Mouse (Mus musculus): Measurements from ENCODE around the gene Abca12. TPM values are rescaled to one million over a fixed set of nuclear protein-coding genes. Genes with fewer than 3 reads are reported as not detected.

Abca12 gene
- total RNA-seq, 2 experiments from 2014 or later: 0.10 TPM

DNA sequence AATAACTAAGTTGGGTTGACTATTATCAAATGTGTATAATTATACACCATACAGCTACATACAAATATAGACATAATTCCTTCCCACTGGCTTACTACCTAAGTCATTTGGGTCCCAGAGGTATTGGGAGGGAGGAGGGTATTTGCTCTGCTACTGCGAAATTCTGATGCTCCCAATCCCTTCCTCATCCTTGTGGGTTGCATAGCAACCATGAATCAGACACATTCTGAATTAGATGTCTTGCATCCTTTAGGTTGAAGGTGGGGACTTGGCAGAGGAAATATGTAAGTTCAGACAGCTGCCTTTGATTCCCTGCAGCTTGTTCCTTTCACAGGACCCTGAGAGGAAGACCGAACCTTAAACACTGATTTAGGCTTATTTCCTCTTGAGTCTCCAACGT is 108.5 kb downstream of the Abca12 start:
- no peak overlapping the region for H3K4me3 ChIP-seq
- DNase-seq (ENCODE audit: low spot score in 2 of 2): no peak
- no peak overlapping the region for H3K27ac ChIP-seq
- TF ChIP-seq CTCF (conservative IDR thresholded peaks at IDR 0.05): no peak

DNA sequence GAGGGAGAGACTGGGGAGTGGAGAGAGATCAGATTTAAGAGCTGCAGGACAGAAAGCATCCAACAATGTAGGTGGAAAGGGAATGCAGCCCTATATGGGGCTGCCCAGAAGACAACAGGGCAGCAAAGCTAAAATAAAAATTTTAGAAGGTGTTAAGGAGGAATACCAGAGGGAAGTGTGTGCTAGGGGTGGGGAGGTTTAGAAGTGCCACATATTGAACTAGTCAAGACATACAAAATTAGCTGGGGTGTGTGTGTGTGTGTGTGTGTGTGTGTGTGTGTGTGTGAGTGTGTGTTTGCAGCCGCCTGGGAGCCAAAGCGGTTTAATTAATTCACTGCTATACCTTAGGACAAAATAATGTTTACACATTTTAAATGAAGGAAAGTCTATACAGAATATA is 110.1 kb downstream of the Abca12 start:
- no peak for DNase-seq (ENCODE audit: low spot score in 2 of 2)
- no peak overlapping the region for H3K27ac ChIP-seq
- H3K4me3 ChIP-seq: no peak overlapping the region
- no peak for TF ChIP-seq CTCF (conservative IDR thresholded peaks at IDR 0.05)

DNA sequence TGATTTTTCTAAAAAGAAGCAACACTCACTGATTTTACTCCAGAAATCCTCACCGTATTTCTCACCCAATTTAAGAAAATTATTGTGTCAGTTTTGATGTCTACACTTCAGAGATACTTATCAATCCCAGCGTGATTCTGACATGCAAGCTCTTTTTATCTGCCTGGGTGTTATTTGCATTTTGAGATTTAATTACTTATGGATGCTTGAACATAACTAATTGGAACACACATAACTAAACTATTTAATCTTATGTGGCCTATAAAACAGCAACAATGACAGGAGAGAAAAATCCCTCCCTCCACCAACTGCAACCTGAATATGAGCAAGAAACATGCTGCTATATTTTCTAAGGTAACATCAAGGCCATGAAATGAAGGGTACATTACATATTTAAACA is 117.7 kb downstream of the Abca12 start:
- no peak for TF ChIP-seq CTCF (conservative IDR thresholded peaks at IDR 0.05)
- Histone ChIP-seq H3K27ac (no peak overlapping the region), H3K4me3 (no peak overlapping the region)
- DNase-seq (ENCODE audit: low spot score in 2 of 2): no peak

DNA sequence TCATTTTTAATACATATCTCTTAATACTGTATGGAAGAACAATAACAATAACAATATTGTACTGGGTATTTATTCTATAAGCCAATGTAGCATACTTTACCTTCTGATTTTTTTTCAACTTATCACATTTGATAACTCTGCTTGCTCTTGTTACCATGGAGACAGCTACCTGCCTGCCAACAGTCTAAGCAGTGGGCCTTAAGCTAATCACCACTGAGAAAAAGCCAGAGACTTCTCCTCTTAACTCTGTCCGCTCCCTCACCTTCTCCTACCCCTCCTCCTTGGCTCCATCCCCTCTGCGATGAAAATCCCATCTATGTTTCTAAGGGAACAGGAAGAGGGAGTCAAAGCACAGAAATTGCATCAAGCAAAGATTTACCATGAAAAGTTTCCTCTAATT is 118.1 kb downstream of the Abca12 start:
- no peak for TF ChIP-seq CTCF (conservative IDR thresholded peaks at IDR 0.05)
- no peak overlapping the region for H3K27ac ChIP-seq
- no peak for DNase-seq (ENCODE audit: low spot score in 2 of 2)
- H3K4me3 ChIP-seq: no peak overlapping the region

DNA sequence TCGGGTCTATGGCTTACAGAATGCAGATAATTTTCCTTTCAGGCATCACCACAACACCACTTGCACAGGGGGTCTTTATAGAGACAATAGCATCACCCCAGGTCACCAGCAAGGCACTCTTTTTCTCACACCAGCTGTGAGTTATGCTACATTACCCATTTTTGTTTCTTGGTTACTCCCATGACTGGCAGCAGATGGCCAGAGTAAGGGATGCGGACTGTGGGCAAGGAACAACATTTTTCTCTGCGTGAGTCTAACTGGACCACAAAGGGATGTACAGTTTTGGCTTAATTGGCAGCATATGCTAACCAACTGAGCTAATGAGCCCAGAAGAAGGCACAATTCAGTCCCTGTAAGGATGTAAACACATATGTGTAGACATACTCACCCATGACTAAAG is 122.8 kb downstream of the Abca12 start:
- DNase-seq (ENCODE audit: low spot score in 2 of 2): no peak
- H3K27ac ChIP-seq: no peak overlapping the region
- H3K4me3 ChIP-seq: no peak overlapping the region
- TF ChIP-seq CTCF (conservative IDR thresholded peaks at IDR 0.05): no peak

DNA sequence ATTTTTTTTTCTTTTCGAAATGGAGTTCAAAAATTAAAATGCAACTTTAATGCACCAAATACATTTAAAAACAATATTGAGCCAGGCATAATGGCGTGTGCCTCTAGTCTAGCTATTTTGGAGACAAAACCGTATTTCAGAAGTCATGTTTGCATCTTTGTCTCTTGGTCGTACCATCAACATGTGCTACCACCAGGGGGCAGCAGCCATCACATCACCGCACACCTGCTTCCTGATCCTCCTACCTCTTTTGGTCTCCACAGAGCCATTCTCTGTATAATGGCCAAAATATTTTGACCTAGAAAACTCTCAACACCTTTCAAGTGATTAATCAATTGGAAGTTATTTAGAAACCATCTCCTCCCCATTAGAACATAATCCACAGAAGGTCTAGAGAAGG is 125.2 kb downstream of the Abca12 start:
- peak; percentile 55 to 74 for DNase-seq (ENCODE audit: low spot score in 2 of 2)
- peak; percentile 91 for TF ChIP-seq CTCF (conservative IDR thresholded peaks at IDR 0.05)
- Histone ChIP-seq H3K27ac (no peak overlapping the region), H3K4me3 (no peak overlapping the region)

DNA sequence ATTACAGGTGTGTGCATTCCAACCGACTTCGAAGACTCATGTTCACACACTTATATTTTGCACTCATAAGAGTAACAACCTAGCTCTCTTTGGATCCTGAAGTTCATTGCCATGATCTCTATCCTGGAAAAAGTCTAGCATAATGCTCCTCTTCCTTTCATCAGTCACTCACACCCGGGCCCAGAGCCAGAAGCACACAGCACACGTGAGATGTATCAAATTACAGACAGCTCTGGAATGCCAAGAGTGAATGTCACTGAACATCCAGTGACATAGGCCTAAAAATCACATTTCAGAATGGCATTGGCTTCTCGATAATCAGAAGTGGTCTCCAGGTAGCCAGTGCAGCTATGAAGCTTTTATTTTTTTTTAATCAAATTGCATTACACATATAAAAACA is 137.8 kb downstream of the Abca12 start:
- Histone ChIP-seq H3K4me3 (no peak overlapping the region), H3K27ac (no peak overlapping the region)
- no peak for DNase-seq (ENCODE audit: low spot score in 2 of 2)
- TF ChIP-seq CTCF (conservative IDR thresholded peaks at IDR 0.05): no peak

DNA sequence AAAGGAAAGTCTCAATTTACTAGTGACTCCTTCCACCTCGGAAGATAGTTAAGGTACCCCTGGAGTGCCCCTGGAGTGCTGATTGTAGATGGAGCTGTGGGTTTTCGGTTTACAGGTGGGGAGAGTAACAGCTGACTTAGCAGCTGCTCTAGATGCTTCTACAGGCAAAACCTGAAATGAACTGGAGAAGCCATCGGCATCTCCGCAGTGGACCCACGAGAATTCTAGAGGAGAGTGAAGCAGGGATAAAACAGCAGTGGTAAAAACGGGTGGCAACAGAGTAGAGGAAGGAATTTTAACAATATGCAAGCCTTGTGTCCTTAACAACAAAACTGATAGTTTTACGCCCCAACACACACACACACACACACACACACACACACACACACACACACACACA is 142.2 kb downstream of the Abca12 start:
- H3K4me3 ChIP-seq: no peak overlapping the region
- H3K27ac ChIP-seq: no peak overlapping the region
- no peak for DNase-seq (ENCODE audit: low spot score in 2 of 2)
- TF ChIP-seq CTCF (conservative IDR thresholded peaks at IDR 0.05): no peak

DNA sequence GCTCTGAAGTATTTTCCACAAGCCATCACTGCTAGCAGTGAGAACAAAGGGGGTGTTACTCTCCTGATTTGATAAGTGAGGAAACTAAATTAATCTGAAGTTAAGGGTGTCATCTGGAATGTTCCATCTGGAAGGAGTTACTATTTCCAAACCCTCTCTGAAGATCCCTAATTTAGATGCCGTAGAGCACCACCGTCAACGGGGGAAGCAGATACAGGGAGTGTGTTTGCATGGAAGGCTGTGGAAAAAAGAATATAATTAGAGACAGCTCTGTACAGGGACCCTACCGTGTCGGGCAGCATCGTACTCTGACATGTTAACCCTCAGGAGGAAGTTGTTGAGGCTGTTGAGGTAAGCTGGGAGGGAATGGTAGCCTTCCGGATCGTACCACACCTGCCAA is 142.6 kb downstream of the Abca12 start:
- H3K4me3 ChIP-seq: no peak overlapping the region
- peak in 1 of 2 experiments; percentile 19 for DNase-seq (ENCODE audit: low spot score in 2 of 2)
- H3K27ac ChIP-seq: no peak overlapping the region
- no peak for TF ChIP-seq CTCF (conservative IDR thresholded peaks at IDR 0.05)

DNA sequence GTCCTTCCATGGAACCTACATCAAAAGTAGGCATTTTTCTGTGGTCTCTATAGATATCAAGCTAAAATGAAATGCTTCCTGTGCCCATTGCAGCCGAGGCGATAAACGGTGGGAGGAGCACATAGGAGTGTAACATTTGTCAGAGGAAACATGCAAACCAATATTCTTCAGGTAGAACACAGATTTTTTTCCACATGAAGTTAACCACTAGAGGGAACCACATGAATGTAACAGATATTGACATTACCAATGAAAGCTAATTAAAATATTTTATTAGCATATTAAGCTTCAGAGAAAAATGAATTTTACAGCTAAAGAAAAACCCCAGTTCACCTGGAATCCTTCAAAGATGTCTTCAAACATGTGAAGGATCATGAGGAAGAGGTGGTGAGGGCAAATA is 144.6 kb downstream of the Abca12 start:
- Histone ChIP-seq H3K27ac (no peak overlapping the region), H3K4me3 (no peak overlapping the region)
- DNase-seq (ENCODE audit: low spot score in 2 of 2): no peak
- TF ChIP-seq CTCF (conservative IDR thresholded peaks at IDR 0.05): peak; percentile 76

DNA sequence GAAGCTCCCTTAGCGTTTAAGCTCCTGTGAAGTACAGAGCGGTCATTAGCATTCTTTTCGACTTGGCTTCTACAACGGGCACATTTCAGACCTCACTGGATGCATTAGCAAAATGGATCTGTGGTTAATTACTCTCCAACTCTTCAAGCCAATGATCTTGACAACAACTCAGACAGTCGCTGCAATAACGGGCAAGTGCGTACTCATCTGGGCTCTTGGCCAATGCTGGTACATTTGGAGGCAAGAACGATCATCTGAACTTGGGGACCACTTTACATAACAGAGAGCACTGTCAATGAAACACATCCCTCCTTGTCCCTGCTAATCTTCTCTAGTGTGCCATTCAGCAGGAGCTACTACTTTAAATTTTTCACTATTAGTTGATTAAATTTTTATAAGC is 148.1 kb downstream of the Abca12 start:
- no peak overlapping the region for H3K4me3 ChIP-seq
- H3K27ac ChIP-seq: no peak overlapping the region
- no peak for DNase-seq (ENCODE audit: low spot score in 2 of 2)
- no peak for TF ChIP-seq CTCF (conservative IDR thresholded peaks at IDR 0.05)

DNA sequence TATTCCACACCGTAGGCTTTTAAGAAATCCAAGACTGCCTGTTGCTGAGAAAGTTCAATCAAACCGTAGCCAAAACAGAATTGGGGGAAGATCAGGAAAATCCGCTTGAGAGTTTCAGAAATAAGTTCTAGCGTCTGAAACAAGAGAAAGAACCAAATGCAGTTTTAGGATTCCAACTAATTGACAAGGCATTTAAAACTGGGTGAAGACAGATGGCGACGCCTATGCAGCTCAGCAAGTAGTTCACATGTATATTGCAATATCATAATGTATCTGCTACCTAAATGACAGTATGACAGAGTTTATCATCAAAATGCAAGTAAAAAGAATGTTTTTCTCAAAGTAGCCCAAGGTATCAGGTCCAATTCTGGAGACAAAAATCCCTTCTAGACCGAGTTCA is 151.2 kb downstream of the Abca12 start:
- no peak for TF ChIP-seq CTCF (conservative IDR thresholded peaks at IDR 0.05)
- no peak overlapping the region for H3K4me3 ChIP-seq
- DNase-seq (ENCODE audit: low spot score in 2 of 2): no peak
- H3K27ac ChIP-seq: no peak overlapping the region

DNA sequence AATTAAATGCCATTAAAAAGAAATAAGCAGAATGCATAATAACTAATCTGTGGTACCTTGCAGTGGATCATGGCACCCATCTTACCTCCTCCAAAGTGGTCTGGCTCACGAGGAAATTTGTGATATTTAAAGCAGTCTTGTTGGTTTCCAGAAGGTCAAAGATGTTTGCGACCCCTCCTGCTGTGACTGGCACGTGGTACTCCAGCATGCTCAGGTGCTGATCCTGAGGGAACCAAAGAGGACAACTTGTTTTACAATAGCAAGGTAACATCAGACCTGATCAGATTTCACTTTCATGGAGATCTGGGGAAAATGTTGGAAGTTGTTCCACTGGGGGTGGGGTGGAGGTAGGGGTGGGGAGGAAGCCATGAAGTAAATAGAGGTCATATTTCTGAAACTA is 170.1 kb downstream of the Abca12 start:
- Histone ChIP-seq H3K27ac (no peak overlapping the region), H3K4me3 (no peak overlapping the region)
- TF ChIP-seq CTCF (conservative IDR thresholded peaks at IDR 0.05): no peak
- no peak for DNase-seq (ENCODE audit: low spot score in 2 of 2)

DNA sequence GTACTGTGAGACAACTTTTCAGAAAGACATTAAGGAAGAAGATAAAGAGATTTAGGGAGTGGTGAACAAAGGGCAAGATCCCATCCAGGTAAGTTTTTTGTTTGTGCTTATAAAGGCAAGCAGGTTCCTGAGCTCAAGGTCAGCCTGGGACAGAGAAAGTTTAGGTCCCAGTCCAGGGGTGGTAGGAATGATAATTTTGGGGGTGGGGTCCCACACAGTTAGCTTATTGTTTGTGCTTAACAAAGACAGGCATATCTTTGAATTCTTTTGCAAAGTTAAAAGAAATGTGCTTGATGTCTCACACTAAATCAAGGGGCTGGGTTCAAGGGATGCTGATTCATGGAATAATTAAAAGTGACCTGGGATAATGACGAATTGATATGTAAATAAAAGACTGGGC is 173.3 kb downstream of the Abca12 start:
- H3K4me3 ChIP-seq: no peak overlapping the region
- no peak overlapping the region for H3K27ac ChIP-seq
- TF ChIP-seq CTCF (conservative IDR thresholded peaks at IDR 0.05): no peak
- DNase-seq (ENCODE audit: low spot score in 2 of 2): no peak

DNA sequence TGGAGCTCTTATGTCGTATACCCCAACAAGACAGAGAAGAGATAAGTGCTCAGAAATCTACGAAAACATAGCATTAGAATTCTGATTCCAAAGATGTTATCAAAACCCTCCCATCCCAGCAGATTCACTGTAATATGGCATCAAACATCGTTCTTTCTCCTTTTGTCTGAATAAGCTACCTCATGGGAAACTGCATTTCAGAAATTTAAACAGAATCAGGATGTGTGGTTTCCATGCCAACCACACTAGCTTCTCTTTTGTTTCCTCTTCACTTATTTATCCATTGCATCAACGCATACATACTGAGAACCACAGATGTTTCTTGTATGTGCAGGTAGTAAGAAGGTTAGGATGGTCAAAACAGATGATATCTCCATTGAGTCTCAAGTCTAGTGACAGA is 175.1 kb downstream of the Abca12 start:
- DNase-seq (ENCODE audit: low spot score in 2 of 2): no peak
- Histone ChIP-seq H3K4me3 (no peak overlapping the region), H3K27ac (no peak overlapping the region)
- TF ChIP-seq CTCF (conservative IDR thresholded peaks at IDR 0.05): no peak

Measured in layer of hippocampus, adult 2 months (tissue).